Mouse (Mus musculus): ENCODE results near the gene Lcp1.

GRCm38 (mm10) chr14:75178384-75178793, 47.5 kb downstream of the Lcp1 start:
- TF ChIP-seq CTCF (IDR thresholded peaks at IDR 0.05; ENCODE audit: extremely low read depth, insufficient read depth, low read length) (no peak), POLR2A (IDR thresholded peaks at IDR 0.05; ENCODE audit: extremely low read depth, insufficient read depth, low read length) (no peak)

All from cortical plate, adult 2 months (tissue).